Mouse (Mus musculus) ovary, adult 18-20 months (tissue): ENCODE data around the gene Sh3bp4.

Experiments used
- DNase-seq: peaks from one replicate; pipeline ENCODE4 v3.0.0; 2022; ENCODE audit warnings: low spot score, mixed read lengths

Gene Sh3bp4

DNA sequence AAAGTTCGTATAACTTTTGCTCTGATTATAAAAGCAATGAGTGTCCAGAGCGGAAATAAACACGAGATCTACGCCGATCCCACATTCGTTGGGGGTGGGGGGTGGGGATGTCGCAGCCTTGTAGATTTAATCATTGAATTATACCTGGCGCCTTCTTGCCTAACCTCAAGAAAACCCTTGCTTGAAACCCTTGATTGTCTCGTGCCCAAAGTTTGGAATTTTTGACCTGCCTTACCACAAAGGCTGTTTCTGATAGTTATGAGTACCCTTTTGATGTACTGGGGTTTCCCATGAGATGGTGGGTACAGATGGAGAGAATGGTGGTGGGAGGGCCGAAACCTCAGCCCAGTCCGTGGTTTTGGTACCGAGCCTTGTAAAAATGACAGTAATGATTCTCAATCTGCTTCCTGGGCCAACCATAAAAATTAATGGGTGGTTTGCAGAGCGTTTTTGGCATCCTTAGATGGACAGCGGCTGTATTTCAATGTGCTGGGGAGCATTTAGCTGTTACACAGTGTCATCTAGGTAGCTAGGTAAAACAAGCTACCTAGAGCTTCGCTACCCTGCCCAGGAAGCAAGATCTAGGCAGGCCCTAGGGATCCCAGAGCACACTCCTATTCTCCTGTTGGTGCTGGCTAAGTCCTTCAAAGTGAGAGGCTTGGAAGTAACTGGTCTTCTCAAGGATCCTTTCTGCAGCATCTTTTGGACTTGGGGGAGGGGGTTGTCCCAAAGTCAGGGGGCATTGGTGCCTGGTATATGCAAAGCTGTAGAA lies 1.3 kb downstream of the Sh3bp4 start:
- no peak for DNase-seq

- DNase-seq = no peak
Measured at GRCm38 (mm10) chr1:89072143-89072990, 2.2 kb downstream of the Sh3bp4 start.

DNA sequence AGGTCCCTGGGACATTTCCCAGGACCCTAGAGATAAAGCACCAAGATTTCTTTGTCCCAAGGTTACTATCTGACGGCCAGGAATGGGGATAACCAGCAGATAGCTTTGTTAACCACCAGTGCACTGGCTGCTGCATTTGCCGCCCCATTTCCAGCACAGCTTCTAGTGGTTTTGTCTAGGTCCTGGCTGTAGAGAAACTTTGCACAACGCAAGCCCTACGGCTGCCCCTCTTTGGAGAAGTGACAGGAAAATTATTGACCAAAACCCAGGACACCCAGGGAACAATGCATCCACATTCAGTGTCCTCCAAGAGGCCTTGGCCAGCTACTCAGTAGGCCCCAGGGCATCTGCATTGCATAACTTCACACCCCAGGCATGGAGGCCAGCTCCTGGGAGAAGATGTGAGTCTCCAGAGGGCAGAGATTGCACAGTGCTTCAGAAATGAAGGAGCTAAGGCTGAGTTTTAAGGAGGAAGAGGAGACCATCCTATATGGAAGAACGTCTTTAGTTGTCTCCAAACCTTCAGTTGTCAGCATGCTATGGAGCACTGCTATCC lies 3.2 kb downstream of the Sh3bp4 start:
- no peak for DNase-seq

GRCm38 (mm10) chr1:89074678-89075077 lies 4.5 kb downstream of the Sh3bp4 start:
- no peak for DNase-seq

- DNase-seq = no peak
Measured at GRCm38 (mm10) chr1:89075120-89075519, 4.9 kb downstream of the Sh3bp4 start.

- no peak for DNase-seq
Measured at GRCm38 (mm10) chr1:89076777-89077176, 6.6 kb downstream of the Sh3bp4 start.

- no peak for DNase-seq
Measured at GRCm38 (mm10) chr1:89078240-89078639, 8.0 kb downstream of the Sh3bp4 start.

- DNase-seq = no peak
Measured at GRCm38 (mm10) chr1:89078730-89079129, 8.5 kb downstream of the Sh3bp4 start.

GRCm38 (mm10) chr1:89079239-89079638 lies 9.0 kb downstream of the Sh3bp4 start:
- no peak for DNase-seq

DNA sequence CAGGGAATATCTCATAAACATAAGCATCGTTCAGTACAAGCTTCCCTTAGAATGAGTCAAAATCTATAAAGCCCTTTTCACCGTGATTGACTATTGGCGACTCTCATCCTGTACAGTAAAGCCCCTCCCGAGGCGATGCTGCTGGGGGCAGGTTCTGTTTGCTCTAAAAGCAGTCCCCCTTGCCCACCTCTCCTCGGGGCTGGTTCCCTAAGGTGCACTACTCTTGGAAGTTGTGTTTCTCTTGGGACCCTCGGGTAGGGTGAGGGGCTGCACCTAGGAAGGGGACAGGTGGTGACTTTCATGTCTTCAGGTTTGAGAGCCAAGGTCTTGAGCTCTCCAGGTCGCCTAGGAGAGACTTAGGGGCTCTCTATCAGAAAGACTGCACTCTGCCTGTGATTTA lies 10.2 kb downstream of the Sh3bp4 start:
- DNase-seq = no peak

DNA sequence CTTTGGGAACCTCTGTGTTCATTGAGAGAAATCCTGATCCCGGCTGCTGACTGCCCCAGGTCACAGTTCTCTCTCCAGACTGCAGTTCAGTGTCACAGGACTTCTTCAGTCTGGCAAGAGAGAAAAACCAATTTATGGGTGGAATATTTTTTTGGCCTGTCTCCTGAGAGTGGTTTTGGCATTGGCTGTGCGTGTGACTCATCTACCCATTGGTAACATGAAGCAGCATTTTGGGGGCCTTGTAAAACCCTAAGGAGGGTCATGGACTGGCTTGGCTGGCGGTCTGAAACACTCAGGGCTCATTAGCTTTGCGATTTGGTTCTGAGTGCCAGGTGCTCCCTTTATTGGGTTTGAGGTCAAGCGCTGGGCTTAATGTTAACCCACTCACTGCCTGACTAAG lies 10.6 kb downstream of the Sh3bp4 start:
- no peak for DNase-seq

DNA sequence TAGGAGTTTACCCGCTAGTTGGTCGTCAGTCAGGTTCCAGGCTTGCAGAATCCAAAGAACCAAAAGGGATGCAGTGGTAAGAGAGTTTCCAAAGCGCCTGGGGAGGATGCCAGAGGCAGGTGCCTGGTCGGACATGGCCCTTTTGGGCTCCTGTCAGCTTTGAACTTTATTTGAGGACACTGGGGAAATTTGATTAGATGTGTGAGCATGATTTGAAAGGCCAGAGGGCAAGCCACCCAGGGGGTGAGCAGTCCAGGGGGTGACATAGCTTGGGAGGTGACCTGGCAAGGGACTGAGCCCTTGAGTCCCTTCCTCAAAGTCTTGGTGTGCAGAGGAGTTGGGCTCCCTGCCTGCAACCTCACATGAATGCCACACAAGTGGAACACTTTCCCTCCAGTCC lies 11.2 kb downstream of the Sh3bp4 start:
- no peak for DNase-seq

- DNase-seq = no peak
Measured at GRCm38 (mm10) chr1:89082171-89082882, 12.1 kb downstream of the Sh3bp4 start.

- DNase-seq = no peak
Measured at GRCm38 (mm10) chr1:89086575-89087153, 16.4 kb downstream of the Sh3bp4 start.

DNA sequence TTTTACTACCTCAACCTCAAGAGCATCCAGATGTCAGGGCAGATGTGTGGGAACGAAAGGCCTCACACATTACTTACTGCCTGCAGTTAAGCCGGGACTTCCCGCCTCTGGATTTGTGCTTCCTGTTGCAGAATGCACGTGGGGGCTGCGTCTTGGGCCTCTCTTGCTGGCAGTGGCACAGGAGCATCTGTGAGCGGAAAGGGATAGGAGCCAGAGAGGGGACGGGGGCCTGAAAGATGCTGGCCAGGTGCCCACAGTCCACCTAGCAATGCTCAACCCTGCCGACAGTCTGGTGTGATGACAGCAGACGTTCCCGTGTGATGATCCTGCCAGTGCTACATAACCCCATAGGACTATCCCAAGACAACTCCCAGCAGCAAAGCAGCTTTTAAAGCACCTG lies 17.9 kb downstream of the Sh3bp4 start:
- no peak for DNase-seq

DNA sequence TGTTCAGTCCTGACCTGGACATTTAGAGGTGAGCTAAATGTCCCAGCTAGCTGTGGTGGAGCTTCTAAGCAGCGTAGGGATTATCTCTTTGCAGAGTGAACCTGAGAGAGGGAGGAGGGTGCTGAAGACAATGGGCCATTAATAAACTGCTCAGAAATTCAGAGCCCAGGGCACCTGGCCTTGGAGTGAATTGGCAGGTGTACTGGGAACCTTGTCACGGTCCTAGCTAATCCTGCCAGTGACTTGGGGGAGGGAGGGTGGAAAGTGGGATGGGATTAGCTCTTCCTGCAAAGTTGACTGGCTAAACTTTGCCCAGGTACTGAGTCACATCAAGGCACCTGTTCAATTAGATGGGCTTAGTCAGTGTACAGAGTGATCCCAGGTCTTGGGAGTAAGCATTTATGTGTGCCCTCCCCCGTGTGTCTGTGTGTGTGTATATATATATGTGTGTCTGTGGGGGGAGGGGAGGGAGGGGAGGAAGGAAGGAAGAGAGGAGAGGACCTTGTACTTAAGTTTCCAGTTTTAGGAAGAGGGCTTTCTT lies 18.6 kb downstream of the Sh3bp4 start:
- DNase-seq = no peak

DNA sequence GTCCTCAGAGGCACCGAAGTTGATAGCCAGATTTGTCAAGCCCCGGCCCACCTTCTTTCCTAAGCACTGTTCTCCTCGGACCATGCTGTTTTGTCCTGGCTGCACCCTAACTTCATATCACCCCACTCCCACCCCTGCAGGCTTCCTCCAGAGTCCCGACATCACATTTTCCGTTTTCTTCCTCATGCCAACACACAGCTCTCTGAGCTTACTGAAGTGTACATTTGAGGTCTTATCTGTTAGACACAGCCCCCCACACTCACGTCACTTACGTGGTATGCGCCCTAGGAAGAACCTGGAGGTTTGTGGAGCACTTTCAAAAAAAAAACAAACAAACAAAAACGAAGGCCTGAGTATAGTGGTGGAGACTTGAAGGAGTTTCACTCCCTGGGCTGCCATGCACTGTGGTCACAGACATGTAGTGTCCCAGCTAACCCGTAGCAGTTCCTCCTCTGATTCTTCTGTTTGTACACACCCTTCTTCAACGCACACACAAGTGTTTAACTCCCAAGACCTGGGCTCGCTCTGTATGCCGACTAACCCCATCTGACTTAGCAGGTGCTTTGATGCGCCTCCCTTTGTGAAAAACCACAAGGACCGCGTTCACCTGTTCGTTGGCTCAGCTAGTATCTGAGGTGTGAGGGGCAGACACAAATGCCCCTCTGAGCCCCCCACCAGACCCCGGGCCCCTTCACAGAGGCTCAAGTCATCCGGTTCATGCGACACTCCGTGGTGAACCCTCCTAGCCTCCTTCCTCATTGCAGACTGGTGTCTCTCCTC lies 19.8 kb downstream of the Sh3bp4 start:
- DNase-seq = no peak

DNA sequence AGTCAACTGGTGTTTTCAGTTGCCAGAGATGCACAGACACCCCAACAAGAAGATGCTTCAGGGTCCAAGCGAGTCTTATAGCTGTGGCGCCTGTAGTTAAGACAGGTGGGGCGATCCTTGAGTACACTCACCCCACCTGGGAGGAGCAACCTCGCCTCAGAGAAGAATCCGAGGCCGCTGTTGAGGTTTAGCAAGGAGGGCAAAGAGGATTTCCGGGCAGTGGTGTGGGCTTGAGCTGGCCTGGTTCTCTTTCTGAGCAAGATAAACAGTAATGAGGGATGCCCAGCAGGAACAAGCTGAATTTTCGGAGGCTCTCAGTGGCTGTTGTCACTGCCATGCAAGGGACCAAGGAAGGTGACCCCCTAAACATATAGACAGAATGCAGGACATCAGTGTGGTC lies 20.5 kb downstream of the Sh3bp4 start:
- no peak for DNase-seq

DNA sequence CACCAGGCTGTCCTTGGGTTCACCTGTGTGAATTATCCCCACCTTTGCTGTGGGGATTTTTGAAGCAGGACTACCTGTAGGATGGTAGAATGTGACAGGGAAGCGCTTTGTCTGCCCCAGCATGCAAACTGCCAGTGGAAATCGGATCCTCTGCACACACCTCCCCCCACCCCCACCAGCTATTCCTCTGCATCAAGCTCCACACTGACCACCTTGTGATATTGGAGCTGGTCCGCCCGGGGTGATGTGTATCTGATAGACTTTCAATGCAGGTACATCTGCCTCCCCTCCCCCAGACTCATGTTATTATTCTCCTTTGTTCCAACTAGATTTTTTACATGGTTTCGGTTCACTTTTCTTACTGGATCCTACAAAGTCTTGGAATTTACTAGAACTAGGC lies 21.8 kb downstream of the Sh3bp4 start:
- no peak for DNase-seq

- no peak for DNase-seq
Measured at GRCm38 (mm10) chr1:89092442-89092991, 22.3 kb downstream of the Sh3bp4 start.

DNA sequence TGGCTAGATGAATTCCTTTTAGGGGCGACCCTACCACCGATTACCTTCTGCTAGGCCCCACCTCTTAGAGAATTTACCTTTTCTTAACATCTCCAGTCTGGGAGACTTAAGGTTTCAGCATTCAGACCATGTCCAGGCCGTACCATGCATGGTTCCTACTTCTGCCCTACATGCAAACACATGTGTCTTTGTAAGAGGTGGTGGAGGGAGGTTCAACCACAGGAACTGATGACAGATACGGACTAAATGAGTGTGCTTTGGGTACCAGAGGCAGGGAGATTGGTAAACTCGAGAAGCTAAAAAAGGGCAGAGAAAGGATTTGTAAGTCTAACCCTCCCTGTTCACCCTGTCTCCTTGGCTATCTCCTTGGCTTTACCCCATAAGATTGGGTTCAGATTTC lies 23.5 kb downstream of the Sh3bp4 start:
- DNase-seq = no peak
